In the genomic region with DNA sequence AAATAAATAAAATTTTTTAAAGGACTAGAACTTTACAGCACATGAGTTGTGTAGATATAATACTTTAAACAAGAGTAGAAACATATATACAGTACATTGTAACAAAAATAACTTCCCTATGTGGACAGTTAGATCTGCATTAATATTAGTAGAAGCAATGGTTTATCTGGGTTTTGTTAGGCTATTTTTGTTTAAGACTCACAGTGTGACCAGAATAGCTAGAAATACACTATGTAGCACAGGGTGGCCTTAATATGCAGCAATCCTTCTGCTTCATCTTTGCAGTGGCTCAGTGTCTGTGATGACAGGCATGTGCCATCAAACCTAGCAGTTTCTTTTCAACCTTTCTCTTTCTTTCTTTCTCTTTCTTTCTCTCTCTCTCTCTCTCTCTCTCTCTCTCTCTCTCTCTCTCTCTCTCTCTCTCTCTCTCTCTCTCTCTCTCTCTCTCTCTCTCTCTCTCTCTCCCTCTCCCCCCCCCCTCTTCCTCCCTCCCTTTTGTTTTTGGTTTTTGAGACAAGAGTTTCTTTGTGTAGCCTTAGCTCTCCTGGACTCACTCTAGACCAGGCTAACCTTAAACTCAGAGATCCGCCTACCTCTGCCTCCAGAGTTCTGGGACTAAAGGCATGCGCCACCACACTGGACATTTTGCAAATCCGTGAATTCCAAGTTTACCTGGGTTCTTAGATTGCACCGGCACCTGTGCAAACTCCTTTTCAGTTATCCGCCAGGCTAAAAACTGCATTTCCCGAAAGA, we compare ENCODE assay signal across 8 mouse cellular contexts. TPM values are rescaled to one million over a fixed set of nuclear protein-coding genes. Genes with fewer than 3 reads are reported as not detected.
A peak's percentile ranks its signal among the peaks of the same experiment; 100 is the strongest.
DNase-seq lines count a peak whose midpoint lies in the region; ATAC-seq and TF ChIP-seq lines count a peak whose summit lies in the region.

No protein-coding gene starts in this region.

- no peak for TF ChIP-seq CTCF in layer of hippocampus, adult 2 months (conservative IDR thresholded peaks at IDR 0.05)
- no peak for TF ChIP-seq CTCF in bone marrow macrophage, adult 2 months (IDR thresholded peaks at IDR 0.05; ENCODE audit: low read depth, low read length)

- H3K27ac ChIP-seq in layer of hippocampus, adult 2 months, result peak overlapping the region; percentile 99
- H3K27ac ChIP-seq in bone marrow macrophage, adult 2 months (ENCODE audit: insufficient read depth, low read depth, low read length), result 0 out of 2 replicates have a peak overlapping the region, but pooled peaks have one; percentile 38
- no peak overlapping the region for H3K27ac ChIP-seq in hindbrain, embryonic 16.5 days (ENCODE audit: low read depth, low read length)
- peak overlapping the region; percentile 94; the same call in 1 of the 2 replicates for H3K27ac ChIP-seq in midbrain, embryonic 16.5 days (ENCODE audit: low read length)

- ATAC-seq in hindbrain, embryonic 16.5 days, result peak; percentile 69
- peak; percentile 79; the same call in 1 of the 2 replicates for ATAC-seq in midbrain, embryonic 16.5 days

- H3K27me3 ChIP-seq in hindbrain, embryonic 16.5 days (replicated peaks; ENCODE audit: control insufficient read depth, insufficient read depth, low read length), result no peaks in the 10 kb centered on the region
- H3K27me3 ChIP-seq in midbrain, embryonic 16.5 days (ENCODE audit: control insufficient read depth, insufficient read depth, low read depth, low read length), result no peaks in the 10 kb centered on the region

- H3K4me2 ChIP-seq in hindbrain, embryonic 16.5 days (ENCODE audit: low read length), result peak overlapping the region; percentile 61
- H3K4me2 ChIP-seq in midbrain, embryonic 16.5 days (ENCODE audit: low read length), result peak overlapping the region; percentile 56

- H3K9ac ChIP-seq in hindbrain, embryonic 16.5 days (ENCODE audit: low read depth, low read length), result peak overlapping the region; percentile 53
- H3K9ac ChIP-seq in midbrain, embryonic 16.5 days (ENCODE audit: low read depth, low read length), result peak overlapping the region; percentile 76; the same call in 1 of the 2 replicates

- WGBS in hindbrain, embryonic 16.5 days, result 0% methylated on average over 6 of the region's 6 CpGs
- 0% methylated on average over 6 of the region's 6 CpGs for WGBS in midbrain, embryonic 16.5 days

- peaks cover 25% of the 10 kb centered on the region for H3K36me3 ChIP-seq in hindbrain, embryonic 16.5 days (ENCODE audit: control insufficient read depth, insufficient read depth, low read length)
- peaks cover 20% of the 10 kb centered on the region for H3K36me3 ChIP-seq in midbrain, embryonic 16.5 days (ENCODE audit: control insufficient read depth, insufficient read depth, low read length)

- DNase-seq in layer of hippocampus, adult 2 months (ENCODE audit: low spot score in 2 of 2), result no peak
- no peak for DNase-seq in layer of hippocampus, postnatal 14 days (ENCODE audit: low spot score in 2 of 2)
- no peak for DNase-seq in thymus, adult 18-20 months
- DNase-seq in adrenal gland, postnatal 25 days, result no peak
- DNase-seq in right cerebral cortex, postnatal 36 days (ENCODE audit: low spot score in 2 of 2), result no peak

- no peak for TF ChIP-seq POLR2A in bone marrow macrophage, adult 2 months (IDR thresholded peaks at IDR 0.05; ENCODE audit: borderline replicate concordance, low read depth, low read length)

- H3K4me1 ChIP-seq in bone marrow macrophage, adult 2 months (ENCODE audit: control insufficient read depth, insufficient read depth, low read length), result peaks cover 14% of the 10 kb centered on the region
- peaks cover 11% of the 10 kb centered on the region for H3K4me1 ChIP-seq in hindbrain, embryonic 16.5 days (ENCODE audit: control insufficient read depth, insufficient read depth, low read depth, low read length)
- peaks cover 9% of the 10 kb centered on the region for H3K4me1 ChIP-seq in midbrain, embryonic 16.5 days (ENCODE audit: control insufficient read depth, insufficient read depth, low read length)

- H3K4me3 ChIP-seq in layer of hippocampus, adult 2 months, result peak overlapping the region; percentile 66
- peak overlapping the region; percentile 95 for H3K4me3 ChIP-seq in bone marrow macrophage, adult 2 months (ENCODE audit: insufficient read depth, low read length)
- peak overlapping the region; percentile 68 for H3K4me3 ChIP-seq in hindbrain, embryonic 16.5 days (ENCODE audit: low read length)
- peak overlapping the region; percentile 68 for H3K4me3 ChIP-seq in midbrain, embryonic 16.5 days (ENCODE audit: low read depth, low read length)

- no peaks in the 10 kb centered on the region for H3K9me3 ChIP-seq in hindbrain, embryonic 16.5 days (ENCODE audit: control insufficient read depth, low read length)
- no peaks in the 10 kb centered on the region for H3K9me3 ChIP-seq in midbrain, embryonic 16.5 days (replicated peaks; ENCODE audit: control insufficient read depth, low read length, poor library complexity, severe bottlenecking)

RNA-seq across cellular contexts. Expression of gene Psmc3, which starts 0.5 kb away (rescaled TPM):
- total RNA-seq in layer of hippocampus, adult 2 months (2021), result 100 to 1,000 TPM; 203 to 215 TPM
- 100 to 1,000 TPM; 214 to 234 TPM for total RNA-seq in layer of hippocampus, postnatal 14 days (2021)
- 103 and 124 TPM in 2 replicates for polyA plus RNA-seq in bone marrow macrophage, adult 2 months (2012; ENCODE audit: insufficient read depth, insufficient read length, missing spikeins)
- polyA plus RNA-seq in hindbrain, embryonic 16.5 days (2015; fragmentation: Nextera tagmentation; extraction: Ambion mirVana), result 229 and 270 TPM in 2 replicates
- 226 and 247 TPM in 2 replicates for polyA plus RNA-seq in midbrain, embryonic 16.5 days (2015; fragmentation: Nextera tagmentation; extraction: Ambion mirVana)
- total RNA-seq in adrenal gland, postnatal 25 days (2021), result 203 and 258 TPM in 2 replicates

RNA-seq across cellular contexts. Expression of gene Slc39a13, which starts 16.9 kb away (rescaled TPM):
- total RNA-seq in layer of hippocampus, adult 2 months (2021), result 10 to 100 TPM; 33.7 to 37.3 TPM
- 10 to 100 TPM; 24.7 to 29.6 TPM for total RNA-seq in layer of hippocampus, postnatal 14 days (2021)
- 47.0 and 55.1 TPM in 2 replicates for polyA plus RNA-seq in bone marrow macrophage, adult 2 months (2012; ENCODE audit: insufficient read depth, insufficient read length, missing spikeins)
- 30.1 and 35.8 TPM in 2 replicates for polyA plus RNA-seq in hindbrain, embryonic 16.5 days (2015; fragmentation: Nextera tagmentation; extraction: Ambion mirVana)
- polyA plus RNA-seq in midbrain, embryonic 16.5 days (2015; fragmentation: Nextera tagmentation; extraction: Ambion mirVana), result 30.4 and 35.0 TPM in 2 replicates
- total RNA-seq in adrenal gland, postnatal 25 days (2021), result 31.2 and 32.7 TPM in 2 replicates

RNA-seq across cellular contexts. Expression of gene Rapsn, which starts 17.9 kb away (rescaled TPM):
- under 1 TPM in 1 of 2 experiments, not detected in 1; 0.31 TPM for total RNA-seq in layer of hippocampus, adult 2 months (2021)
- total RNA-seq in layer of hippocampus, postnatal 14 days (2021), result under 1 TPM; 0.35 to 0.43 TPM
- 9.3 and 10.3 TPM in 2 replicates for polyA plus RNA-seq in bone marrow macrophage, adult 2 months (2012; ENCODE audit: insufficient read depth, insufficient read length, missing spikeins)
- polyA plus RNA-seq in hindbrain, embryonic 16.5 days (2015; fragmentation: Nextera tagmentation; extraction: Ambion mirVana), result 1.1 and 2.1 TPM in 2 replicates
- polyA plus RNA-seq in midbrain, embryonic 16.5 days (2015; fragmentation: Nextera tagmentation; extraction: Ambion mirVana), result 0.42 and 0.64 TPM in 2 replicates
- total RNA-seq in adrenal gland, postnatal 25 days (2021), result 2.1 and 2.9 TPM in 2 replicates

RNA-seq across cellular contexts. Expression of gene Spi1, which starts 28.8 kb away (rescaled TPM):
- total RNA-seq in layer of hippocampus, adult 2 months (2021), result 1 to 10 TPM; 2.4 to 5.4 TPM
- 1 to 10 TPM; 4.0 to 4.5 TPM for total RNA-seq in layer of hippocampus, postnatal 14 days (2021)
- polyA plus RNA-seq in bone marrow macrophage, adult 2 months (2012; ENCODE audit: insufficient read depth, insufficient read length, missing spikeins), result 464 and 487 TPM in 2 replicates
- polyA plus RNA-seq in hindbrain, embryonic 16.5 days (2015; fragmentation: Nextera tagmentation; extraction: Ambion mirVana), result 3.4 and 4.2 TPM in 2 replicates
- polyA plus RNA-seq in midbrain, embryonic 16.5 days (2015; fragmentation: Nextera tagmentation; extraction: Ambion mirVana), result 2.1 and 2.8 TPM in 2 replicates
- total RNA-seq in adrenal gland, postnatal 25 days (2021), result 3.0 and 3.3 TPM in 2 replicates
